Mouse (Mus musculus): ENCODE data around the gene Crybg3.

Gene Crybg3

DNA sequence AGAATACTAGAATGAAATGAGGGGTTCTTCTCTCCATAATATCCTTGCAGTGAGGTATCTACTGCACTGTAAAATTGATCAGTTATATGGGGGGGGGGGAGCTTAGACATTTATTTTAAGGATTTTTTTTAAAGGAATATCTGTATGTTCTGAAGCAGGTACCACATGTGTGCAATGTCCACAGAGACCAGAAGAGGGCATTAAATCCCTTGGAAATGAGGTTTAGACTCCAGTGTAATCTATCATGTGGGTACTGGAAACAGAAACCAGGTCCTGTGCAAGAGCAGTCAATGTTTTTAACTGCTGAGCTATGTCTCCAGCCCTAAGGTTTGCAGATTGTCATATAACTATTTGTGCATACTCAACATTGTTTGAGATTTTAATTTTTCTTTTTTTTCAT is 151.7 kb downstream of the Crybg3 start:
- DNase-seq (ENCODE audit: low read depth): peak; percentile 4

- no peak for DNase-seq (ENCODE audit: low read depth)
These were observed 152.6 kb downstream of the Crybg3 start for GRCm38 (mm10) chr16:59448181-59448580.

GRCm38 (mm10) chr16:59444880-59445559 is 155.8 kb downstream of the Crybg3 start:
- no peak for DNase-seq (ENCODE audit: low read depth)
